Mouse (Mus musculus) C3H10T1/2 (cell line): ENCODE data around the gene Ptk6. TPM values are rescaled to one million over a fixed set of nuclear protein-coding genes. Genes with fewer than 3 reads are reported as not detected.

Experiments used
- polyA plus RNA-seq, 2 experiments: library from polyadenylated mRNA; unstranded; fragments of >200 nt; fragmentation: generic; extraction: Trizol; gene quantifications; one replicate each; pipeline ENCODE4 v1.2.1; 2012; ENCODE audit warnings: missing spikeins in 2 of 2

Ptk6 gene
- not detected for polyA plus RNA-seq

GRCm38 (mm10) chr2:181202422-181202821 is at the start of gene Ptk6:
Gene Ptk6, minus strand, starts transcription at chr2:181202789.

GRCm38 (mm10) chr2:181241602-181242313 is 39.2 kb upstream of the Ptk6 start, which contains the start of gene Helz2:
Gene Helz2, minus strand, starts transcription at chr2:181242027.

GRCm38 (mm10) chr2:181219538-181220216 is 17.1 kb upstream of the Ptk6 start, which contains the start of gene Fndc11:
Gene Fndc11, plus strand, starts transcription at chr2:181220013.

GRCm38 (mm10) chr2:181213021-181213445 is 10.4 kb upstream of the Ptk6 start, which contains the start of gene Srms:
Gene Srms, minus strand, starts transcription at chr2:181213185.

GRCm38 (mm10) chr2:181187121-181188000 is 15.2 kb downstream of the Ptk6 start, which contains the start of gene Ppdpf:
Gene Ppdpf, plus strand, starts transcription at chr2:181187247.

GRCm38 (mm10) chr2:181156248-181157121 is 46.1 kb downstream of the Ptk6 start, which contains the start of gene Eef1a2:
Gene Eef1a2, minus strand, starts transcription at chr2:181157014.

Other genes starting within 250 kb of the Ptk6 start
- not detected for gene Nkain4, start 248.1 kb downstream of the Ptk6 start, polyA plus RNA-seq
- gene Arfgap1, start 235.6 kb downstream of the Ptk6 start, polyA plus RNA-seq: 10 to 100 TPM; 25.6 to 47.4 TPM
- under 1 TPM; 0.08 to 0.86 TPM for gene Col20a1, start 216.3 kb downstream of the Ptk6 start, polyA plus RNA-seq
- gene Chrna4, start 159.2 kb downstream of the Ptk6 start, polyA plus RNA-seq: not detected
- not detected for gene Kcnq2, start 67.5 kb downstream of the Ptk6 start, polyA plus RNA-seq
- gene Eef1a2, start 45.8 kb downstream of the Ptk6 start, polyA plus RNA-seq: not detected
- gene Ppdpf, start 15.5 kb downstream of the Ptk6 start, polyA plus RNA-seq: 10 to 100 TPM; 54.2 to 64.2 TPM
- gene Srms, start 10.4 kb upstream of the Ptk6 start, polyA plus RNA-seq: under 1 TPM in 1 of 2 experiments, not detected in 1; 0.04 TPM
- gene Fndc11, start 17.2 kb upstream of the Ptk6 start, polyA plus RNA-seq: not detected
- 1 to 10 TPM in 1 of 2 experiments, under 1 TPM in 1; 0.28 to 2.3 TPM for gene Helz2, start 39.2 kb upstream of the Ptk6 start, polyA plus RNA-seq
- gene Gmeb2, start 85.2 kb upstream of the Ptk6 start, polyA plus RNA-seq: 1 to 10 TPM; 3.1 to 9.1 TPM
- gene Stmn3, start 111.7 kb upstream of the Ptk6 start, polyA plus RNA-seq: under 1 TPM in 1 of 2 experiments, not detected in 1; 0.14 TPM
- 10 to 100 TPM; 29.8 to 40.9 TPM for gene Rtel1, start 117.0 kb upstream of the Ptk6 start, polyA plus RNA-seq
- 10 to 100 TPM in 1 of 2 experiments, 1 to 10 TPM in 1; 8.6 to 19.6 TPM for gene Zgpat, start 162.1 kb upstream of the Ptk6 start, polyA plus RNA-seq
- 10 to 100 TPM; 34.3 to 40.3 TPM for gene Arfrp1, start 162.6 kb upstream of the Ptk6 start, polyA plus RNA-seq
- 10 to 100 TPM in 1 of 2 experiments, 1 to 10 TPM in 1; 2.1 to 19.5 TPM for gene Lime1, start 177.3 kb upstream of the Ptk6 start, polyA plus RNA-seq